Mouse (Mus musculus): Measurements from ENCODE around the gene Foxr1.
A peak's percentile ranks its signal among the peaks of the same experiment; 100 is the strongest.
"Not testable (repeated sequence)": the region's sequence is repeated elsewhere in the genome, so short reads cannot be mapped to it uniquely, and the experiment has no call there.

Foxr1 gene

GRCm38 (mm10) chr9:44475936-44476335 is 35.0 kb upstream of the Foxr1 start:
- DNase-seq: peak; percentile 44

- DNase-seq: peak; percentile 42
Measured at GRCm38 (mm10) chr9:44474327-44474726, 33.4 kb upstream of the Foxr1 start.

GRCm38 (mm10) chr9:44473184-44473583 is 32.2 kb upstream of the Foxr1 start:
- peak; percentile 38 for DNase-seq

GRCm38 (mm10) chr9:44468800-44469199 is 27.9 kb upstream of the Foxr1 start:
- no peak for DNase-seq

- DNase-seq: no peak
Measured at GRCm38 (mm10) chr9:44468224-44468623, 27.3 kb upstream of the Foxr1 start.

GRCm38 (mm10) chr9:44461950-44462349 is 21.0 kb upstream of the Foxr1 start:
- no peak for DNase-seq

- DNase-seq: peak; percentile 44
Measured at GRCm38 (mm10) chr9:44457035-44457742, 16.3 kb upstream of the Foxr1 start.

GRCm38 (mm10) chr9:44454891-44455220 is 13.9 kb upstream of the Foxr1 start, which contains the start of gene Upk2:
Gene Upk2 (minus strand): TSS chr9:44454976.
- no peak for DNase-seq

GRCm38 (mm10) chr9:44454132-44454890 is 13.4 kb upstream of the Foxr1 start:
- peak; percentile 84 for DNase-seq

- DNase-seq: no peak
Measured at GRCm38 (mm10) chr9:44450387-44450786, 9.5 kb upstream of the Foxr1 start.

- DNase-seq: not testable (repeated sequence)
Measured at GRCm38 (mm10) chr9:44444402-44445025, 3.6 kb upstream of the Foxr1 start.

- DNase-seq: no peak
Measured at GRCm38 (mm10) chr9:44435747-44436146, 5.2 kb downstream of the Foxr1 start.

- DNase-seq: no peak
Measured at GRCm38 (mm10) chr9:44432577-44433185, 8.3 kb downstream of the Foxr1 start.

GRCm38 (mm10) chr9:44423576-44423975 is 17.4 kb downstream of the Foxr1 start:
- no peak for DNase-seq

- no peak for DNase-seq
Measured at GRCm38 (mm10) chr9:44420280-44420898, 20.5 kb downstream of the Foxr1 start.

- DNase-seq: peak; percentile 34
Measured at GRCm38 (mm10) chr9:44419730-44420129, 21.2 kb downstream of the Foxr1 start.

GRCm38 (mm10) chr9:44418519-44419385 is 22.2 kb downstream of the Foxr1 start, which contains the start of gene Ccdc84:
Gene Ccdc84 (minus strand): TSS chr9:44418569.
- peak; percentile 71 for DNase-seq

- peak; percentile 95 for DNase-seq
Measured at GRCm38 (mm10) chr9:44417892-44418363, 23.0 kb downstream of the Foxr1 start.

GRCm38 (mm10) chr9:44417156-44417891 is 23.6 kb downstream of the Foxr1 start:
- DNase-seq: peak; percentile 70

- peak; percentile 27 for DNase-seq
Measured at GRCm38 (mm10) chr9:44412781-44413180, 28.2 kb downstream of the Foxr1 start.

- DNase-seq: no peak
Measured at GRCm38 (mm10) chr9:44412306-44412705, 28.6 kb downstream of the Foxr1 start.
